Mouse (Mus musculus): ENCODE results near the gene Kif16b. TPM values are rescaled to one million over a fixed set of nuclear protein-coding genes. Genes with fewer than 3 reads are reported as not detected.

Gene Kif16b
- polyA plus RNA-seq, 1 experiment from 2014 or later = 10.5 TPM

GRCm38 (mm10) chr2:142668426-142668825 lies 232.9 kb downstream of the Kif16b start:
- no peaks in the 10 kb centered on the region for H3K36me3 ChIP-seq (ENCODE audit: control insufficient read depth, insufficient read depth, low read length)
- no peaks in the 10 kb centered on the region for H3K4me1 ChIP-seq (replicated peaks; ENCODE audit: control insufficient read depth, insufficient read depth, low read length)
- H3K27me3 ChIP-seq (ENCODE audit: control insufficient read depth, insufficient read depth, low read depth, low read length) = no peaks in the 10 kb centered on the region
- no peak overlapping the region for H3K27ac ChIP-seq (ENCODE audit: low read length)
- no peak for ATAC-seq (ENCODE audit: low read depth)
- 71% methylated on average over 3 of the region's 3 CpGs for WGBS
- H3K4me3 ChIP-seq (ENCODE audit: low read length) = no peak overlapping the region
- no peaks in the 10 kb centered on the region for H3K9me3 ChIP-seq (ENCODE audit: control insufficient read depth, low read length)
- H3K4me2 ChIP-seq (ENCODE audit: low read depth, low read length) = no peak overlapping the region
- H3K9ac ChIP-seq (ENCODE audit: low read length) = no peak overlapping the region

- Histone ChIP-seq H3K9me3 (ENCODE audit: control insufficient read depth, low read length) (no peaks in the 10 kb centered on the region), H3K27ac (ENCODE audit: low read length) (no peak overlapping the region), H3K9ac (ENCODE audit: low read length) (no peak overlapping the region), H3K27me3 (ENCODE audit: control insufficient read depth, insufficient read depth, low read depth, low read length) (no peaks in the 10 kb centered on the region), H3K36me3 (ENCODE audit: control insufficient read depth, insufficient read depth, low read length) (no peaks in the 10 kb centered on the region), H3K4me1 (replicated peaks; ENCODE audit: control insufficient read depth, insufficient read depth, low read length) (no peaks in the 10 kb centered on the region; the same call in 1 of the 2 replicates), H3K4me2 (ENCODE audit: low read depth, low read length) (no peak overlapping the region), H3K4me3 (ENCODE audit: low read length) (no peak overlapping the region)
- 34% methylated on average over 7 of the region's 7 CpGs for WGBS
- ATAC-seq (ENCODE audit: low read depth) = peak; percentile 92
Observed at GRCm38 (mm10) chr2:142651591-142651990, 249.7 kb downstream of the Kif16b start.

- Histone ChIP-seq H3K9ac (ENCODE audit: low read length) (no peak overlapping the region), H3K9me3 (ENCODE audit: control insufficient read depth, low read length) (no peaks in the 10 kb centered on the region), H3K27ac (ENCODE audit: low read length) (no peak overlapping the region), H3K4me2 (ENCODE audit: low read depth, low read length) (no peak overlapping the region), H3K4me3 (ENCODE audit: low read length) (no peak overlapping the region), H3K4me1 (replicated peaks; ENCODE audit: control insufficient read depth, insufficient read depth, low read length) (no peaks in the 10 kb centered on the region; the same call in 1 of the 2 replicates), H3K36me3 (ENCODE audit: control insufficient read depth, insufficient read depth, low read length) (no peaks in the 10 kb centered on the region), H3K27me3 (ENCODE audit: control insufficient read depth, insufficient read depth, low read depth, low read length) (no peaks in the 10 kb centered on the region)
- no peak for ATAC-seq (ENCODE audit: low read depth)
- 90% methylated on average over 8 of the region's 8 CpGs for WGBS
Observed at GRCm38 (mm10) chr2:142648023-142648453, 253.3 kb downstream of the Kif16b start.

- Histone ChIP-seq H3K27ac (ENCODE audit: low read length) (no peak overlapping the region), H3K9me3 (ENCODE audit: control insufficient read depth, low read length) (no peaks in the 10 kb centered on the region), H3K27me3 (ENCODE audit: control insufficient read depth, insufficient read depth, low read depth, low read length) (no peaks in the 10 kb centered on the region), H3K4me1 (replicated peaks; ENCODE audit: control insufficient read depth, insufficient read depth, low read length) (no peaks in the 10 kb centered on the region), H3K9ac (ENCODE audit: low read length) (no peak overlapping the region), H3K36me3 (ENCODE audit: control insufficient read depth, insufficient read depth, low read length) (no peaks in the 10 kb centered on the region), H3K4me2 (ENCODE audit: low read depth, low read length) (no peak overlapping the region), H3K4me3 (ENCODE audit: low read length) (no peak overlapping the region)
- 84% methylated on average over 4 of the region's 4 CpGs for WGBS
- no peak for ATAC-seq (ENCODE audit: low read depth)
Observed at GRCm38 (mm10) chr2:142646863-142647262, 254.5 kb downstream of the Kif16b start.

- Histone ChIP-seq H3K36me3 (ENCODE audit: control insufficient read depth, insufficient read depth, low read length) (no peaks in the 10 kb centered on the region), H3K4me1 (replicated peaks; ENCODE audit: control insufficient read depth, insufficient read depth, low read length) (no peaks in the 10 kb centered on the region), H3K4me2 (ENCODE audit: low read depth, low read length) (no peak overlapping the region), H3K27ac (ENCODE audit: low read length) (no peak overlapping the region), H3K9me3 (ENCODE audit: control insufficient read depth, low read length) (no peaks in the 10 kb centered on the region), H3K27me3 (ENCODE audit: control insufficient read depth, insufficient read depth, low read depth, low read length) (no peaks in the 10 kb centered on the region), H3K4me3 (ENCODE audit: low read length) (no peak overlapping the region), H3K9ac (ENCODE audit: low read length) (no peak overlapping the region)
- WGBS = 64% methylated on average over 2 of the region's 2 CpGs
- ATAC-seq (ENCODE audit: low read depth) = no peak
Observed at GRCm38 (mm10) chr2:142641766-142642165, 259.6 kb downstream of the Kif16b start.

- Histone ChIP-seq H3K9me3 (ENCODE audit: control insufficient read depth, low read length) (no peaks in the 10 kb centered on the region), H3K4me1 (replicated peaks; ENCODE audit: control insufficient read depth, insufficient read depth, low read length) (no peaks in the 10 kb centered on the region), H3K4me2 (ENCODE audit: low read depth, low read length) (no peak overlapping the region), H3K27ac (ENCODE audit: low read length) (no peak overlapping the region), H3K27me3 (ENCODE audit: control insufficient read depth, insufficient read depth, low read depth, low read length) (no peaks in the 10 kb centered on the region), H3K4me3 (ENCODE audit: low read length) (no peak overlapping the region), H3K9ac (ENCODE audit: low read length) (no peak overlapping the region), H3K36me3 (ENCODE audit: control insufficient read depth, insufficient read depth, low read length) (no peaks in the 10 kb centered on the region)
- ATAC-seq (ENCODE audit: low read depth) = no peak
- WGBS = 52% methylated on average over 7 of the region's 7 CpGs
Observed at GRCm38 (mm10) chr2:142635606-142636304, 265.6 kb downstream of the Kif16b start.

GRCm38 (mm10) chr2:142633996-142634559 lies 267.3 kb downstream of the Kif16b start:
- ATAC-seq (ENCODE audit: low read depth) = no peak
- no peak overlapping the region for H3K4me3 ChIP-seq (ENCODE audit: low read length)
- no peaks in the 10 kb centered on the region for H3K9me3 ChIP-seq (ENCODE audit: control insufficient read depth, low read length)
- H3K9ac ChIP-seq (ENCODE audit: low read length) = no peak overlapping the region
- no peaks in the 10 kb centered on the region for H3K4me1 ChIP-seq (replicated peaks; ENCODE audit: control insufficient read depth, insufficient read depth, low read length)
- no peaks in the 10 kb centered on the region for H3K27me3 ChIP-seq (ENCODE audit: control insufficient read depth, insufficient read depth, low read depth, low read length)
- H3K4me2 ChIP-seq (ENCODE audit: low read depth, low read length) = no peak overlapping the region
- no peak overlapping the region for H3K27ac ChIP-seq (ENCODE audit: low read length)
- no peaks in the 10 kb centered on the region for H3K36me3 ChIP-seq (ENCODE audit: control insufficient read depth, insufficient read depth, low read length)
- 73% methylated on average over 6 of the region's 6 CpGs for WGBS

GRCm38 (mm10) chr2:142629523-142630312 lies 271.6 kb downstream of the Kif16b start:
- Histone ChIP-seq H3K9me3 (ENCODE audit: control insufficient read depth, low read length) (no peaks in the 10 kb centered on the region), H3K4me3 (ENCODE audit: low read length) (no peak overlapping the region), H3K27me3 (ENCODE audit: control insufficient read depth, insufficient read depth, low read depth, low read length) (no peaks in the 10 kb centered on the region), H3K36me3 (ENCODE audit: control insufficient read depth, insufficient read depth, low read length) (no peaks in the 10 kb centered on the region), H3K4me2 (ENCODE audit: low read depth, low read length) (no peak overlapping the region), H3K4me1 (replicated peaks; ENCODE audit: control insufficient read depth, insufficient read depth, low read length) (no peaks in the 10 kb centered on the region), H3K9ac (ENCODE audit: low read length) (no peak overlapping the region), H3K27ac (ENCODE audit: low read length) (no peak overlapping the region)
- ATAC-seq (ENCODE audit: low read depth) = peak; percentile 52; the same call in 1 of the 2 replicates
- 58% methylated on average over 2 of the region's 2 CpGs for WGBS

GRCm38 (mm10) chr2:142625756-142626155 lies 275.6 kb downstream of the Kif16b start:
- 79% methylated on average over 4 of the region's 4 CpGs for WGBS
- H3K27ac ChIP-seq (ENCODE audit: low read length) = no peak overlapping the region
- no peak overlapping the region for H3K4me3 ChIP-seq (ENCODE audit: low read length)
- no peak overlapping the region for H3K4me2 ChIP-seq (ENCODE audit: low read depth, low read length)
- ATAC-seq (ENCODE audit: low read depth) = no peak
- no peaks in the 10 kb centered on the region for H3K4me1 ChIP-seq (replicated peaks; ENCODE audit: control insufficient read depth, insufficient read depth, low read length)
- no peaks in the 10 kb centered on the region for H3K27me3 ChIP-seq (ENCODE audit: control insufficient read depth, insufficient read depth, low read depth, low read length)
- no peak overlapping the region for H3K9ac ChIP-seq (ENCODE audit: low read length)
- H3K9me3 ChIP-seq (ENCODE audit: control insufficient read depth, low read length) = no peaks in the 10 kb centered on the region
- H3K36me3 ChIP-seq (ENCODE audit: control insufficient read depth, insufficient read depth, low read length) = no peaks in the 10 kb centered on the region
